Mouse (Mus musculus) urinary bladder, postnatal 25 days (tissue): ENCODE measurements around the gene Ccdc114.
"Not testable (repeated sequence)": the region's sequence is repeated elsewhere in the genome, so short reads cannot be mapped to it uniquely, and the experiment has no call there.

Source experiments
- DNase-seq: peaks from one replicate; pipeline ENCODE4 v3.0.0; 2022; ENCODE audit warnings: low spot score

Gene Ccdc114

DNA sequence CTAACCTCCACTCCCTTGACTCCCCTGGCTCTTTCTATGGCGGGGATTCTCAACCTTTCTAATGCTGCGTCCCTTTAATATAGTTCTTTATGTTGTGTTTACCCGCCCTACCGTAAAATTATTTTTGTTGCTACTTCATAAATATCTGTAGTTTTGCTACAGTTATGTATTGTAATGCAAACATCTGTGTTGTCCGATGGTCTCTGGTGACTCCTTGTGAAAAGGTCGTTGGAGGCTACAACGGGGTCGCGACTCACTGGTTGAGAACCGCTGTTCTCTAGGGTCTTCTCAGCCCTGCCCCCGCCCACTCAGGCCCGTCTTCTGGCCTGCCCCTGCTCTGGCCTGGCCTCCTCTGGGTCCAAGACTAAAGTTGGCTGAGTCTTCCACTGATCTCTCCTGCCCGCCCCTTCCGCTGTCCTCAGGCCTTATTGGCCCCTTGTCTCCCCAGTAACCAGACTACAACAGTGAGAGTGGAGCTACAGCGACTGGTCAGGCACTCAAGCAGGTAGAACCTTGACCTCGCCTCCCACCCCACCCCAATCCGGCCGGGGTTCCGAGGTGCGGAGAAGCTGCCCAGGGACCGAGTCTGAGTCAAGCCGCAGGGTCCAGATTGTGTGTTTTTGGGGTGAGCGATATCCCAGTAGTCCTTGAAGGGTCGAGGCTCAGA lies at the start of gene Ccdc114:
Ccdc114 (plus strand) TSS at position 311 of the 667 bp plus-strand sequence.
- peak; percentile 57 for DNase-seq

DNA sequence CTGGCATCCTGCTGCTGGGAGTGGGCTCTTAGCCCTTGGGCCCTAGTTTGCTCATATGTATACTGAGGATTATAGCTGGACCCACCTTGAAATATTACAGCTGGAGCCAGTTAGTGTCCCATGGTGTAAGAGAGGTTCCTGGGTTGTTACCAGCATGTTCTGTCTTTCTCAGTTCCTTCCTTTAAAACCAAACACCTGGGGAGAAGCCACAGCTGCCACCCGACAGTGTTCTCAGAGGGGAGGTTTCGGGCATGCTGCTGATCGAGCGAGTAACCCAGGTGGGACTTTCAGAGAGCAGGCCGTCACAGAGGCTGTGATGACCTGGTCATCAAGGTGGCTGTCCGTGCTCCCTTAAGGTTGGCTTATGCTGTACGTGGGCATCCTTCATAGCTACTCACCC lies 47.0 kb upstream of the Ccdc114 start:
- DNase-seq: no peak

DNA sequence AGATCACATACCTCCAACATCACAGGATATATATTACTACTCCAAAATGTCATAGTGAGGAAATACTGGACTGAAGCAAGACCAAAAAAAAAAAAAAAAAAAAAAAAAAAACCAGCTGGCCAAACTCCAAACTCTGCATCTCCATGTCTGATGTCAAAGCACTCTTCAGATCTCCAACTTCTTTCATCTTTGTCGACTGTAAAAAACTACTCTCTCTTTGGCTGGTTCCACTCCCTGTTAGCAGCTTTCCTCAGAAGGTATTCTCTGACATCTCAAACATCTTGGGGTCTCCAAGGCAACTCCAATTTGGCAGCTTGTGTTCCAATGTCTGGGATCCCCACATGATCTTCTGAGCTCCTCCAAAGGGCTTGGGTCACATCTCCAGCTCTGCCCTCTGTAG lies 45.6 kb upstream of the Ccdc114 start, which contains the start of gene Grin2d:
Grin2d (minus strand) TSS at position 101 of the 400 bp plus-strand sequence.
- DNase-seq: not testable (repeated sequence)

DNA sequence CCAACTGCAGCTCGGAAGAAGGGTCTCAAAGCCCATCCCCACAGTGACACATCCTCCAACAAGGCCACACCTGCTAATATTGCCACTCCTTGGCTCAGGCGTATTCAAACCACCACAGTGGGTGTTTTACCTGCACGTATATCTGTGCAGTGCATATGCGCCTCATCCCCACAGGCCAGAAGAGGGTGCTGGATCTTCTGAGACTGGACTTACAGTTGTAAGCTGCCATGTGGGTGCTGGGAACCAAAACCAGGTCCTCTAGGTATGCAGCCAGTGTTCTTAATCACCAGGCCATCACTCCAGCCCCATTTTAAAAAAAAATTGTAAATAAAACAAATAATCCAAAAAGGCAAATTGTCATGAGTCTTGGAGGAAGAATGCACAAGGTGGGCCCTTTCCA lies 43.3 kb upstream of the Ccdc114 start:
- DNase-seq: no peak

DNA sequence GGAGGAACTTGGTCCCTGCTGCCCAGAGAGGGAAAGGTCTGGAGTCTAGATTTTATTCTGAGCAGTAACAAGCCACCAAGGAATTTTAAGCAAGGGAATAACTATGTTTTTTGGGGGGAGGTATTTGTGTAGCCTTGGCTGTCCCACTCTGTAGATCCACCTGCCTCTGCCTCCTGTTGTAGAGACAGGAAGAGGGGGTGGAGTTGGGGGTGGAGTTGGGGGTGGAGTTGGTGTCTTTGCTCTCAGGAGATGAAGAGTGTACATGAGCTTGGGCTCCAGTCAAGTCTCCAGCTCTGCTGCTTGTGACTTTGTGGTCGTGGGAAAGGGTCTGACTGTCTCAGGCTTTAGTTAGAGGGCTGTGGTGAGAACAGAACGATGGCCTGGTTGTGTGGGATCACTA lies 42.9 kb upstream of the Ccdc114 start:
- no peak for DNase-seq

DNA sequence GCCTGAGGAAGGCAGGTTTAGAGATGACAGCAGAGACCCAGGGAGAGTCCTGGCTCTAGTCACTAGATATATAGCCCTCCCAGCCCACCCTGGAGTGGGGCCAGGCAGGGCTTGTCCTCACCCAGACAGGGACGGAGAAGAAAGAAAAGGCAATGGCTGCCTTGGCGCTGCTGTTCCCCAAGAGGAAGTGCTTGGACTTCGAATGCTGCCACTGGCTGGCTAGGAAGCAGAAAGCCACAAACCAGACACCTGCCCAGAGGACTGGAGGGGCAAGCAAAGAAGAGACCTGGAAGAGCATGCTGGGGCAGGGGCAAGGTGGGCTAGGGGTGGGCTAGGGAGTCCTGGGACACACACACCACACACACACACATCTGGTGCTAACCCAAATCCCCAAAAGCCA lies 36.6 kb upstream of the Ccdc114 start:
- no peak for DNase-seq

DNA sequence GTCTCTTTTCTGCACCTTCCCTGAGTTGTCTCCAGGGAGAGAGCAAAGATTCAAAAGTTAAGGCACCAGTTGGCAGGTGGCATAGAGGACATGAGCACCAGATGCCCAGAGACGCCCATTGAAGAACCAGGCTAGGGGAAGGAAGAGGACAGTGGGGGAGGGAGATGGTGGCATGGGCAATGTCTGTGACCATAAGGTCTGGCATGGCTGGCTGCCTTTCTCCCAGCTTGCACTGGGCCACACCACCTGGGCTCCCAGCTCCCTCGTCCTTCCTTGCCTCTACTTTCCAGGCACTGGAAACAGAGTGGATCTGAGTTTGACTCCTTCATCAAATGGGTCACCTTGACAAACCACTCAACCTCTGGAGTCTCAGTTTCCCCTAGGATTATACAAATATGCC lies 31.2 kb upstream of the Ccdc114 start:
- DNase-seq: no peak

DNA sequence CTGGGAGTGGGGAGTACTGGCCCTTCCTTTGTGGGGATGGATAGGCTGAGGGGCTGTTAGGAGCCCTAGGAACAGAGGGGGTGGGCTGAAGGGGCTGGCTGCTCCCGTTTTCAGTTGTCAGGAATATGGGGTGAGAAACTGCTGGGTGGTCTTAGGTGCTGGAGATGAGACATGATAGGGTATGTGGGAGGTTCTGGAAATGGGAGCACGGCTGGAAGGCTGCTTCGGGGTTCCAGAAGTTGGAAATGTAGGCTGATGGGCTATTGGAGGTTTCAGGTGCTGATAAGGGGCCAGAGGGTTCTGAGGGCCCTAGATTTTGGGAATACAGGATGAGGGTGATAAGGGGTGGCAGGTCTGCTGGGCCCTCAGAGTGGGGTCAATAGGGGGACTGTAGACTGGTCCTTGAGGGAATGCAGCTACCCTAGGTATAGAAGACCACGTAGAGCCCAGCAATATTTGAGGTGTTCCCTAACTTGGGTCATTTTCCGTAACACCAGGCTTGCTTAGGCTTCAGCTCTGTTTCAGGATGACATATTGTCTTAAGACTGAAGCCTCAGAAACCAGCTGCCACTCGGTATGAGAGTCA lies 27.8 kb upstream of the Ccdc114 start:
- no peak for DNase-seq

DNA sequence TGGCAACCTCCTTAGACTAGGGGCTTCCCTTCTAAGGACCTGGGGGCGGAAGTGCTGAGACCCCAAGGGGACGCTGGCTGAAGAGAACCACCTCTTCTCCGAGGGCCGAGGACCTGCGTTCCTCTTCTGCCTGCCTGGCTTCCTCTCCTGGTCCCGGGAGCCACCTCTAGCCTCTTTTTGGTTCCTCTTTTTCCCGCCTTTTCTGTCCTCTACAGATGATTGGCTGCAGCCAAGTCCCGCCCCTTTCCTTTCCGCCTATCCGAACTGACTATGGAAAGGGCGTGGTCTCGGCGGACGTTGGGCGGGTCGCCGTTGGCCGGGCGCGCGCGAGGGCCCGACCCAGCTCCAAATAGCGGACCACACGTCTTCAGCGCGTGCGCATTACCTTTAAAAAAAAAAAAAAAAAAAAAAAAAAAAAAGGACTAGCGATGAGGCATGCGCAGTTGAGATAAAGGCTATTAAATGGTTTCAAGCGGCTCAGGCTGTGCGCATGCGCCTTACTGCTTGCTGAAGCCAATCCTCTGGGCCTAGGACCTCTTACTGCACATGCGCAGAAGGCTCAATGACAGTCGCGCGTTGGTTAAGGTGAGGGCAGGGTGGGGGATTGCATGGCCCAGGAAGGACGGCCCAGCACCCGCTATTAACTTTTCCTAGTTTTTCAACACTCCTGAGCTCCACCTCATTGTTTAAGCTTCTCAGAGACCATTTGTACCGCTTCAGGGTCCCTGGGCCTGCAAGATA lies 27.2 kb upstream of the Ccdc114 start, which contains the start of the genes Syngr4 and Tmem143:
Syngr4 (minus strand) TSS at position 198 of the 741 bp plus-strand sequence.
Tmem143 (plus strand) TSS at position 425 of the 741 bp plus-strand sequence.
- peak; percentile 90 for DNase-seq

DNA sequence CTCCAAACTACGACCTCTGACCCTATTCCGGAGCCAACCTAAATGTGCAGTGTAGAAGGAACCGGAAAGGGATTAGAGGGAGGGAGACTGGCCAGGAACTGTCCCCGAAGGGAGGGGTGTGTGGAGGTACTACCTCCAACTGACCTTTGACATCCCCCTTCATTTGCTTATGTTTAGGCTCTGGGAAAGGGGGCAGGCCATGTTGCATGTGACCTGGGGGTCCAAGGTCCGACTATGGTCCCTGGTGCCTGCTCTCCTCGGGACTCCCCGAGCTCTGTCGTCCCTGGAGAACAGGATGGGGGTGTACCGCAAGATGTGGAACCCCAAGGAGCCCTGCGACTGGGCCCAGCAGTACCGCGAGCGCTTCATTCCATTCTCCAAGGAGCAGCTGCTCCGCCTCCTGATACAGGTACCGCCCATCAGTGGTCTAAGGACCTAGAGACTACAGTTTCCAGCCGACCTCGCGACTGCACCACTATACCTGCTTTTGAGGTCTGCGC lies 26.6 kb upstream of the Ccdc114 start:
- DNase-seq: peak; percentile 53

DNA sequence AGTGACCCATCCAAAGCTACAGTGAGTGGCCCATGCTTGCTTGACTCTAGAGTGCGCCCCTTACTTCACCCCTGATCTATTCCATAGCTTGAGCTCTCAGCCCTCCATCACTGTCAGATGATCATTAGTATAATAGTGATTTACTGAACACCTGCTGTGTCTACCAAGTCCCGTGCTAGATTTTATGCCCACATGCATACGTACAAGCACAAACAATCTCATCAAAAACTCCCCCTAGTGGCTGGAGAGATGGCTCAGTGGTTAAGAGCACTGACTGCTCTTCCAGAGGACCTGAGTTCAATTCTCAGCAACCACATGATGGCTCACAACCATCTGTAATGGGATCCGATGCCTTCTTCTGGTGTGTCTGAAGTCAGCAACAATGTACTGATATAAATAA lies 25.7 kb upstream of the Ccdc114 start:
- not testable (repeated sequence) for DNase-seq

DNA sequence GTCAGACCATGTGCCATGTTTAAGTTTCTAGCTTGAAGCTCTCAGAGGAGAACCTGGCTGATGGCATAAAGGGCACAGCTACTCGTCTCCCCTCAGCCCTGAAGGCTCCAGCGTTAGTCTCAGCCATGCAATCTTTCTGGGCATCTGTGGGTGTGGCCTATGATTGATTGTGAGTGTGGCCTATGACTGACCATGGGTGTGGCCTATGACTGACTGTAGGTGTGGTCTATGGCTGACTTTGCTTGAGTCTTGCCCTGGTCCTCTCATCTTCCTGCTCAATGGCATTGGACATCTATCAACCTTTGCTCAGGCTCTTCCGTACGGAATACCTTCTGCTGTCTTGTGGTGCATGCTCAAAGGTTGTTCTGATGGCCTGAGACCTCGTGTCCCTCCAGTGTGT lies 22.3 kb upstream of the Ccdc114 start:
- DNase-seq: no peak

DNA sequence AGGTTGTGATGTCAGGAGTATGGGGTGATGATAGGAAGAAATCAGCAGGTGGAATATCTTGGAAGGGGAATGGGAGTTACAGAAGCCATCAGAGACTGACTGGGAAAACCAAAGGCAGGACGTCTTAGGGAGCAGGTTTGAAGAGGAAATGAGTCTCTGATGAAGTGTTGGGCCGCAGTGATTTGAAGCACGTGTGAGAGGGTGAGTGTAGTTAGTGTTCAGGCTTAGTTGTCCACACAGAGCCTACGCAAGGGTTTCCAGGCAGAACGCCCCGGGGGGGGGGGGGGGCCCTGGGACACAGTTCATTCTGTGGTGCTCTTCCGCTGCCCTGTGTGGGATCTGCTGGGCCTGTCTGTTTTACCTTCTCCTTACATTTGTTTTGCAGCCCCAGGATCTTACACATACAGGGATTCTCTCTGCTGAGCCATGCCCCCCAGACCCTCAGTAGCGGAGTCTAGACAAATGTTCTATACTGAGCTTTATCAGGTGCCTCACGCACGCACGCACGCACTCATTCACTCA lies 21.3 kb upstream of the Ccdc114 start:
- no peak for DNase-seq

DNA sequence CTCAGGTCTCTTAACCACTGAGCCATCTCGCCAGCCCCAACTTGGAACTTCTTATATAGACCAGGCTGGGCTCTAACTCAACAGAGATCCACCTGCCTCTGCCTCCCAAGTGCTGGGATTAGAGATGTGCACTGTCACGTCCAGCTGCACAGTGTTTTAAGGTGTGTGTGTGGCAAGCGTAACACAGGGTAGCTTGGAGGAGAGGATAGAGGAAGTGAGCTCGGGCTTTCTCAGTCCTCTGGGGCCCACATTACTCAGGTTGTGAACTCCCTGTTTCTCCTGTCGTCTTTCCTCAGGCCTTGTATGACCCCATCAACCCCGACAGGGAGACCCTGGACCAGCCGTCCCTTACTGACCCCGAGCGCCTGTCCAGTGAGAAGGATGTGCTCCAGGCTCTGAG lies 17.2 kb upstream of the Ccdc114 start:
- no peak for DNase-seq

DNA sequence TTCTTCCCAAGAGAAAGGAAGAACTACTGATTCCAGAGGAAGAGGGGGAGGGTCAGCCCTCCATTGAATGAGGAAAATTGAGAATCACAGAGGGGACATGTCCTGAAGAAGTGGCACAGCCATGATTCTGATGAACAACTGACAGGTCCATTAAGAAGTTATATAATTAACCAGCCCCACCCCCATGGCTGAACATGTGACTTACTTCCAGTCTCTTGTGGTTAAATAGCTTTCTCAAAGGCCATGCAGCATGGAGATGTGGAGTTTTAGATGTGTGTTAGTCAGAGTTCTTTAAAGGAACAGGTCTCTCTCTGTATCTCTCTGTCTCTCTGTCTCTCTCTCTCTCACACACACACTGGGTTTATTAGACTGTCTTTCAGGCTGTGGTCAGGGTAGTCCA lies 15.5 kb upstream of the Ccdc114 start:
- no peak for DNase-seq

DNA sequence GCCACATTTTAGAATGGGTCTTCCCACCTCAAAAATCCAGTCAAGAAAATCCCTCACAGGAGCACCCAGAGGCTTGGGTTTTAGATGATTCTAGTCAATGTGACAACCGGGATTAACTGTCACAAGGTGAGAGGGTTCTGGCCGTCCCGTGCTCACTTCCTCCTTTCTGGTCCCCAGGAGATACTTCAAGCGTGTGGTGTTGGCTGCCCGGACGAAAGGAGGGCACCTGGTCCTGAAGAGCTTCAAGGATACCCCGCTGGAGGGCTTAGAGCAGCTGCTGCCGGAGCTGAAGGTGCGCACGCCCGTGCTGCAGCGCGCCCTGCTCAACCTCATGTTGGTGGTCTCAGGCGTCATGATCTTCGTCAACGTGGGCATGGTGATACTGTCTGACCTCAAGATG lies 14.7 kb upstream of the Ccdc114 start:
- DNase-seq: no peak

DNA sequence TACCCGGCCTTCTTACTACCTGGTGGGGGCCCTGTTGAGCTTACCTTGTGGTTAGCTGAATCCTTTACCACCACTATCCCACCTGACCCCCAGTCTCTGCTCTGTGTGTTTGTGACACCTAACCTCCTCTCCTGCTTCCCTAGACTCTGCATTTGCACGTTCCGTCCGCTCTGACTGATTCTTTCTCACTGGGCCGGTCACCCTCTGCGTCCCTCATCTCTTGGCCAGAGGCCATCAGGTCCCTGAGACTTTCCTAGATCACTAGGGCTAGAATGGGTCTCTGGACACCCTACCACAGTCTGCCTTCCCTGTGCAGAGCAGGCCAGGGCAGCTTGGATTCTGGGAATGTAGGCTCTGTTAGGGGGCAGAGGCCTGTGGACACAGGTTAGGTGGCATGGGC lies 9.8 kb upstream of the Ccdc114 start:
- DNase-seq: no peak

DNA sequence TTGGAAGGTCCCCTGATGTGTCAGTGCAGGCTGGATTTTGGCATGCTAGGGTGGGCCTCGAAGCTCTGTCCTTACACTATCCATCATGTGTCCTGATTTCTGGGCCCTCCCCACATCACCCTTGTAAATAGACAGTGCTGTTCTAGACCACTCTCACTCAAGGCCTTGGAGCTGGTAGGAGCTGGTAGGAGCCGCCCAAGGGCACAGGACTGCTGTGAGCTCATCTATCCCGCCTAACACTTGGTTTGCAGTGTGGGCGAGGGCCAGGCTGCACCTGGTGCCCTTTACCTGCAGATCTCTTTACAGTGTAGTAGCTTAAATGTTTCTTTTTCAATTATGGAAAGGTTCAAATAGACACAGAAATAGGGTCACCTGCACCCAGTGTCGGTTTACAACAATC lies 8.9 kb upstream of the Ccdc114 start:
- no peak for DNase-seq

DNA sequence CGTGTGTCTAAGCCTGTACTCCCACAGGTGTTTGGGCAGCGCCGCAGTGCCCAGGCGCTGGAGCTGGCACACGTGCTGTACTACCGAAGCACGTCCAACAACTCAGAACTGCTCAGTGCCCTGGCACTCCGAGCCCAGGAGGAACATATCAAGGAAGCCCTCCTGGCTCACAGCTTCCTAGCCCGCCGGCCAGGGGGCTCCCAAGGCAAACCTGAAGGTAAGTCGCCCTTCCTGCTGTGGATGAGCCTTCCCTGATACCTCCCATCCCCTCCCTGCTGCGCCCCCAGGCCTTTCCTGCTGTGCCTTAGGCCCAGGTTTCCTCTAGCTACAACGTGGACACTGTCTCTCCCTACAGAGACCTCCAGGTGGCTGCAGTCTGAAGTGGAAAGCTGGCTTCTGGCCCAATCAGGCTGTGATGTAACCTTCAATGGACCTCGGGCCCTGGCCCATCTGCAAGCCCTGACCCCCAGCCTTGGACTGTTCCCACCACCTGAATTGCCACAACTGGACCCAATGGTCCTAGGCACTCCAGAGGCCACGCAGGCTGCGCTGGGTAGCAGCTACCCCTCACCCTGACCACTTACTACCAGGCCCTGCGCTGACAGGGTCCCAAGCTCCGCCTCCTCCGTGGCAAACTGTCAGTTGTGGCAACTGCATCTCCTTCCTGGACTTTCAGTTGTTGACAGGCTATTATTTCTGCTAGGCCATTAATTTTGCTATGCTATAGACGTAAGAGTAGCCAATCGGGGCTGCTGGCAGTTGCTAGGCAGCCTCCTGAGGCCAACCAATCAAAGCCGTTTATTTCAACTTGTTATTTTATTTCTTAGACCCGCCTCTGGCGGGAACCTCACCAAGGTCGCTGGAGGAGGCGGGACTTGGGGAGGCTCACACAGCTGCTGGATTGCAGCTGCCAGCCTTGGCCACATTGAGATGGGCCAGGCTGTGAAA lies 7.5 kb upstream of the Ccdc114 start:
- DNase-seq: peak; percentile 36

DNA sequence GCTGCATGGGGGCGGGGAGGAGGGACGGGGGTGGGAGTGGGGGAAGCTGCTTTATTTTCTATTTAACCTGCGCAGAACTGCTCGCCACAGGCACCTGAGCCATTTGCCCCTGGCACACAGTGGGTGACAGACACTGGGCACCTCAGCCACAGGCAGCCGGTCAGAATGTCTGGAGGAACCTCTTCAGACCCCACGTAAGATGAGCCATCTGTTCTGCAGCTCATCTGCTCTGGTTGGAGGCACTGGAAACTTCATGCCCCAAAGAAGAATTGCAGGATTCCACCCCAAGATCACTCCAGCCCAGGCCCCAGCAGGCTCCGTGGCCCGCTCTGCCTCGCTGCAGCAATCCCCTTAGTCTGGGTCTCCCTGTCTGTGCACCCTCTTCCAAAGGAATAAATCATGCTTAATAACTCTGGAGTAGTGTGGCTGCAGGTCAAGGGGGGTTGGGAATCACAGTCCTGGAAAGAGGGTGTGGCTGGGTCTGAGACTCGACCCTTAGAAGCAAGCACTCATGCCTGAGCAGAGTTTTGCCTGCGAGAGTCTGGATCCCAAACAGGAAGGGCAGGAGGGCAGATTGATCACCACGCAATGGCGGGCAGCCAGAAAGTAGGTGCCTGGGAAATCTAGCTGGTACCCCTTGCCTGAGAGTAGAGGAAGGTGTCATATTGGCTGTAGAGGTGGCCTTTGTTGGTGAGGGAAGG lies 6.7 kb upstream of the Ccdc114 start:
- DNase-seq: no peak

DNA sequence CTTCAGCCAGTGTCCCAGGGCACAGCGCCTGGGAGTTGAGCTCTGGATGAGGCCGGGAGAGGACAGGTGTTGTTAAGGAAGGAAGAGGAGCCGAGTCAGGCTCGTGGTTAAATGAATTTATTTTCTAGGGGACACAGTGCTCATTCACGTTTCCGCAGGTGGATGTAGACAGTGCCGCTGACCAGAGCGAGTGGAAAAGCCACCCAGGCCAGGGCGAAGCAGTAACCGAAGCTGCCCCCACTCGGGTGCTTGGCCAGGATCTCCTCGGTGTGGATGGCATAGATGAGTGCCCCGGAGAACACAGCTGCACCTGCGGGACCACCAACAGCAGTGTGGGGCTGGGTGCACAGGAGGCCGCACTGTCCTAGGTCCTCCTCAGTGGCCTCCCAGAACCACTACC lies 5.9 kb upstream of the Ccdc114 start:
- no peak for DNase-seq
